Mouse (Mus musculus): ENCODE measurements around the gene Gm49378. TPM values are rescaled to one million over a fixed set of nuclear protein-coding genes. Genes with fewer than 3 reads are reported as not detected.

Gm49378 gene
- 0.56 and 1.4 TPM in 2 replicates for polyA plus RNA-seq (2015; fragmentation: Nextera tagmentation; extraction: Ambion mirVana)

DNA sequence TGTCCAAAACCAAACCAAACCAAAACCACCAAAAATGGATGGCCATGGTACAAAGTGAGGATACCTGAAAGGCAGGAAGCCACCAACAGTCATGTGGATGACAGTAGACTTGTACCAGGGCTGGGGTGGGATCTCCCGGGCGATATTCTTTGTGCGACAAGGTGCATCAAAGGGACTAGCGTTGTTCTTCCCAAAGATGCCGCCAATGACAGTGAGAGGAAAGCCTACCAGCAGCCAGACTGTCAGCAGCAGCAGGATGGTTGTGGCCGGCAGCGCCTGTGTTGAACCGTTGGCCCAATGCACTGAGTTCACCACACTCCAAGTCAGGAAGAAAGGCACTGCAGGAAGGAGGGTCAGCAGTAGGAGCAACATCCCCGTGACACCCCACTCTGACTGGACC is at the start of gene Gm49378:
Gene Gm49378, minus strand, starts transcription at position 101 of the 400 bp plus-strand sequence.

DNA sequence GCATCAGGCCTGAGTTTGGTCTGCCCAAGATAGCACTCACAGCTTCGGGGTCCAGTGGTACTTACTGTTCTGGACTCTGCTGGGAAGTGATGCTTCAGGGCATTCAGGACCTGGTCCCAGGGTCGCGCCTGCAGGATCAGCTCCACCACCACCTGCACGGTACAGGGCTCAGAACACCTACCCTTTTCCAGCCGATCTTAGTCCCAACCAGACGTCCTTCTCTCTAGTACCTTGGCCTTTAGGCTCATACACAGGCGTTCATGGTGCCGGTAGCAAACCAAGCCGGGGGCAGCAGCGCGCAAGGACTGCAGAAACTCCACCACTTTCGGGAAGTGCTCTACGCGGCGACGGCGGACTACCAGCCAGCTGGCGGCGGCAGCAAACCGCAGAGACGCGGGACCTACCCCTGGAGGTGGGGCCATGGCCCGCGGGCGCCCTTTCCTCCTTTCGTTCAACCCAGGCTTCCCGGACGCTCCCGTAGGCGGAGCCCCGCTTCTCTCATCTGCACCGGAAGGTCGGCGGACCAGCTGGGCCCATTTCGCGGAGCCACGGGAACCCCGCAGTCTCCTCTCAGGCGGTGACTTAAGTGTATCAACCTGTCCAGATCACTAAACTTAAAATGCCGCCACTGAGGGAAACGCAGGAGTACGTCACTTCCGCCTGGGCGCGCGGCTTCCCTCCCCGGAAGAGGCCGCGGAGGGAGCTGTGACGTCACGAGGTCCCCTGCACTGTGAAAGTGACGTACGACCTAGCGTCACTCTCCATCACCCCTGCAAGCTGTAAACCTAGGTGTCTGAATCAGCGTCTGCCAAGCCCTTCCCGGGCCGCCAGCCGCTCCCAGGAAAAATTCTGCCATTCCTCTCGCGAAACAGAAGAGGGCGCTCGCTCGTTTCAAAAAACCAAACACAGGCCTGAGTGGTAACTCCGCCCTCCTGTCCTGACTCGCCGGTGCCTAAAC is 43.7 kb upstream of the Gm49378 start, which contains the start of gene Tinf2:
Gene Tinf2, minus strand, starts transcription at position 661 of the 958 bp plus-strand sequence.

DNA sequence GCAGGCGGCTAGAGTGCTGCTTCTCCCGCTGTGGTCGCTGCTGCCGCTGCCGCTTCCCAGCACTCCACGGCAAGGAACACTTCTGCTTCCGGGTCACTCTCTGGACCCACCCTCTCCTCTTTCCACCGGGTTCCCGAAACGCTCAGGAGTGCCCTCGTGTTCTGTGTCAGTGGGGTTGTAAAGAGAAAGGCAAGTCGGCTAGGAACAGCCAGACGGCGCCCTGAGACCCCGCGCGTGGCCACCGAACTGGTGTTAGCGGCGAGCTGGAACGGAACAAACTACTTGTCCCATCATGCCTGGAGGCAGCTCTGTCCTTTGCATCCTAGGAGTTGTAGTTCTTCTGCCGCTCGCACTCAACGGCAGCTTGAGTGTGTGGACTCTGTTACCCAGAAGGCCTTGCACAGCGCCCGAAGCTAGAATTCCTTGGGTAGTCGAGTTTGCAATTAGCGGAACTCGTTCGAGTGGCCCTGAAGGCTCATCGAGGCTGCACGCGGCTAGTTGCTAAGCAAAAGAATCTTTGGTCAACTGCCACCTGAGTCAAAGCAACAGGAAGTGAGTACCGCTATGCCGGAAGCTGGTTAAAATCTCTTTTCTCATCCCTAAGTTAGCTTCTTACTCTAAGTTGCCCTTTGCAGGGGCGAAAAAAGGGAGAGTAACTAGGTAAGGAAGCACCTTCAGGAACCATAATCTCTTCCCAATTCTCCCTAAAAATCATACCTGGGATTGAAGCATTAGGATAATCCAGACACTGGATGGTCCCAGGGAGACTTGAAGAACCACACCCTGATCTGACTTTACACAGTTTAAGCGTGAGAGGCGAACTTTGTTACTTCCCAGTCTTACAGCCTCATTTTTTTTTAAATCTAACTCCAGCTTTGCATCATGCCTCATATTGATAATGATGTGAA is 34.4 kb upstream of the Gm49378 start, which contains the start of the genes Gmpr2 and Nedd8:
Gene Gmpr2, plus strand, starts transcription at position 109 of the 908 bp plus-strand sequence.
Gene Nedd8, minus strand, starts transcription at position 292 of the 908 bp plus-strand sequence.

DNA sequence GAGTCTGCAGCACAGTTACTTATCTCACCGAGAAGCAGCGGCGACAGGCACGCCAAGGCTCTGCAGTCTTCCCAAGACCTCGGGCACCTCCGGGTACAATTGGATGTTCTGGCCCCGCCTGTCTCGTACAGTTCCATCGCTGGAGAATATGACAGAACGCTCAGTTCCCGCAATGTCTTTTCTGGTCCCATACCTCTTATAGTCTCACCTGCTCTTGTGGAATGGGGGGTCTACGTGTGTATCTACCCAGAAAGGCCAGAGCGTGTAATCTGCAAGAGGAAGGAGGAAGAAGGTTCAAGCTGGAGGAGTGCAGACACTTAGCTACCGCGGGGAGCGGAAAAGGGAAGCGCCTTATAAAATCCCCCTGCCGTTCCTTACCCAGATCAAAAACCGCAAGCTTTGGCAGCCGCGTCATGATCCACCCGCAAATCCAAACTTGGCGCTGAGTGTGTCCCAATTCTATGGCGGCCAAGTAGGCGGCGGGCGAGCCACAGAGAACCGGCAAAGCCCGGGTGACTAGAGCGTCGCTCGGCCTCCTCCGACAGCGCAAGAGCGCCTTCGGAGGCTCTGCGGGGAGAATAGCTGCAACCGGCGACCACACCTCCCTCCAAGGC is 22.4 kb upstream of the Gm49378 start, which contains the start of gene Mdp1:
Gene Mdp1, minus strand, starts transcription at position 549 of the 614 bp plus-strand sequence.

DNA sequence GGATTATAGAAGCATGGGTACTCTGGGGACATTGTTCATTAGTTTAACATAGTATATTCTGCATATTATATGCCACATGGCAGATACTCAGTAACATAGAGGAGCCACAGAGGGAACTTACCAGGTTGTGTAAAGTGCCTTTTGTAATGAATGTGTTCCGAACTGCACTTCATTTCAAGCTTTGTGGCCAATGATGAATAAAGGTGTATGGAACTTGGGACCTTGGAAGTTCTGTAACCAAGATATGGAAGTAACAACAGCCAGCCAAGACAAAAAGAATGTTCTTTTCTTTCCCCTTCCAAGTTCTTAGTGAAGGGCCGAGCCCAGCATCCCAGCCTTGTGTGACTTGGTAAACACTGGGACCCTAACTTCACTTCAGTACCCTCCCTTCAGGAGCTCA is 12.2 kb upstream of the Gm49378 start, which contains the start of gene Tssk4:
Gene Tssk4, plus strand, starts transcription at position 301 of the 400 bp plus-strand sequence.

DNA sequence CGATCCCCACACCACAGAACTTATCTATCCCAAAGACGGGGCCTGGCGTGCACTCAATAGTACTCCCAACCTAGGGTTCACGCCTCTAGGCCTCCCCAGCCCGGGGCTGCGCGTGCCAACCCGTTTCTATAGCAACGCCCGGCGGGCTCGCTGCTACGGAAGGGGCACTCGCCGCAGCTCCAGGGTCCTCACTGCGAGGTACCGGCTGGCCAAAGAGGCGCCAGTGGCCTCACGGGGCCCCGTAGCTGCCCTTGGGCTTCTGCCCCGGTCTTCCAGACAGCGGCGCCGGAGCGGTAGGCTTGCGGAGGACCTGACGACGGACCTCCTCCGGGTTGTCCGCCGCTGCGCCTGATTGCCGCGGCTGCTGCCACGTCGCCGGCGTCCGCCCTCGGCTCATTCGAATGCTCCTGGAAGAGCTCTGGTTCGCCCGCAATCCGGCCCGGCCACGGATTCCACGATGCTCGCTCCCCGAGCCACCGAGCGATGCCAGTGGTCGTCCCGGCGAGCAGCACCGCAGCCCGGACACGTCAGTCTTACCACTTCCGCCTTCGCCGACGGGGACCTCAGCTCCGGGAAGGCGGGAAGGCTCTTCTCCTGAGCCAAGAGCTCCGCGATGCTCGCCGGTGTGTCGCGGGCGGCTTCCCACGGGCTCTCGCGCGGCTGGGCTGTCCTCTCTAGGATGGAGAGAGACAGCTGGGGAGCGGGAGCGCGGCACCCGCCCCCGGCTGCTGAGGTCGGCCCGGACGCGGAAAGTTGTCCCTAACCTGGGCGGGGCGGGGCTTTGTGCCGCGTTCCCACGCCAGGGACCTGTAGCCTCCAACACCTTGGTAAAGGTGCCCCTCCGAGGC is 5.6 kb upstream of the Gm49378 start, which contains the start of gene Tm9sf1:
Gene Tm9sf1, minus strand, starts transcription at position 747 of the 848 bp plus-strand sequence.

DNA sequence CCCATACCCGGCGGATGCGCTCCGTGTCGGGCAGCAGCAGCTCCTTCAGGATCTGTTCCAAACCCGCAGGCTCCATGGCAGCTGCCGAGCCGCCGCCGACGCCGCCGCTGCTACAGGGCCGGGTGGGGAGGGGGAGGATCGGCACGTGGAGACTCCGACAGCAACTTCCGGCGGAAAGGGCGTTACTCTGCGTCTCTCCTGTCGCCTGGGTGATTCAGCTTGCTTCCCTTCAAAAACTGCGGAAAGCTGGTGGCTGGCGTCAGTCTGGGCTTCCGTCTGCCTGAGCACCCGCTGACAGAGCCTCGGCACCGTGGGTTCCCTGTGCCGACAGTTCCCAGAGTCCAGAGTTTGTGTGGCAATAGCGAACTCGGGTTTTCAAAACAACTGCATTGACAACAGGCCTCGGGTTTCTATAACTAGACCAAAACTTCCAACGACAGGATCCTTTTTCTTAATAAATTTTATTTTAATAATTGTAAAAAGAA is 2.1 kb downstream of the Gm49378 start, which contains the start of gene Ipo4:
Gene Ipo4, minus strand, starts transcription at position 435 of the 485 bp plus-strand sequence.

DNA sequence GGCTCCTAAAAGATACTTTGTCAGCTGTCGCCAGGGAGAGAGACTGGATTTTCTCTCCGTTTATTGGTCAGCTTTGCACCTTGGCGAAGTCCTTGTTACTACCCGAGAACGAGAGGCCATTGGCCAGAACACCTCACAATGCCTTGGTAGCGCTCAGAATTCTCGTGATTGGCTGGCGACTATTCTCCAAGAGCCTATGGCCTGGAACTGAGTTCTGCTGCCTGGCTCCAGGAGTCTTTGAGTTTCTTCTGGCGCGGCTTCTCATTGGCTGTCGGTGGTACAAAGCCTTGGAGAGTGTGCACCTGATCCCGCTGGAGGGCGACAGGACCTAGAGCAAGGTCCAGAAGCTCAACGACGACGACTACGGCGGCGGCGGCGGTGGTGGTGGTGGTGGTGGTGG is 19.9 kb downstream of the Gm49378 start, which contains the start of gene Rec8:
Gene Rec8, plus strand, starts transcription at position 216 of the 400 bp plus-strand sequence.

DNA sequence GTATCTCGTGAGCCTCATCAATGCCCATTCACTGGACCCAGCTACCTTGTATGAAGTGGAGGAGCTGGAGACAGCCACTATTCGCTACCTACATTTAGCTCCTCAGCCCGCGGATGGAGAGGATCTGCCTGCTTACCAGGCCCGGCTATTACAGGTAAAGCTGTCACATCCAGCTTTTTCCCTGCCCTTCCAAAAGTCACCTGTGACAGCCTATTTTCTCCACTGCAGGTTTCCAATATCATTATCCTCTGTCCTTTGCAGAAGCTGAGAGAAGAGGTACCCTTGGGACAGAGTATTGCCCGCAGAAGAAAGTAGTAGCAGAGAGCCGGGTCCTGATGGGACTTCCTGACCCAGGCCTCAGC is 34.4 kb downstream of the Gm49378 start, which contains the start of gene Irf9:
Gene Irf9, plus strand, starts transcription at position 301 of the 362 bp plus-strand sequence.

DNA sequence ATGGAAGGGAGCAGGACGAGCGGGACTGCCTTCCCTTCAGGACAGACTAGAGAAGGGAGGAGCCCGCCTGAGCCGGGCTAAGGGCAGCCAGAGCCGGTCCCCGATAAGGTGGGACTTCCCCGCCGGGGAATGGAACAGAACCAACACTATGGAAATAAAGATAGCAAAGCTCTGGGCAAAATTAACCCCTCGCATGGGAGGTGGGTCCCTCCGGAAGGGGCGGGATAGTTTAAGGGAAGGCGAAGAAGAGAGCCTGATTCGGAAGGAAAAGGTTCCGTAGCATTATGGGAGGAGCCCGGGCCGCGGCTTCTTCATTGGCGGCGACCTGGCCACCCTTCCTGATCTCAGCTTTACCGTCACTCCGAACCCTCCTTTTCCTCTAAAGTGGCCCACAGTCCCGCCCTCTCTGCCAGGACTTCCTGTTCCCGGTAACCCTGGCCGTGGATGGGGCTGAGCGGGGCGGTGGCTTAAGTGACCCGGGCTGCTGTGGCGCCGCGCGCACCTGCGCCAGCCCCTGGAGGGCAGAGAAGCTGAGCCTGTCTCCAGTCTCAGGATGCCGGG is 46.3 kb downstream of the Gm49378 start, which contains the start of gene Rnf31:
Gene Rnf31, plus strand, starts transcription at position 378 of the 561 bp plus-strand sequence.

DNA sequence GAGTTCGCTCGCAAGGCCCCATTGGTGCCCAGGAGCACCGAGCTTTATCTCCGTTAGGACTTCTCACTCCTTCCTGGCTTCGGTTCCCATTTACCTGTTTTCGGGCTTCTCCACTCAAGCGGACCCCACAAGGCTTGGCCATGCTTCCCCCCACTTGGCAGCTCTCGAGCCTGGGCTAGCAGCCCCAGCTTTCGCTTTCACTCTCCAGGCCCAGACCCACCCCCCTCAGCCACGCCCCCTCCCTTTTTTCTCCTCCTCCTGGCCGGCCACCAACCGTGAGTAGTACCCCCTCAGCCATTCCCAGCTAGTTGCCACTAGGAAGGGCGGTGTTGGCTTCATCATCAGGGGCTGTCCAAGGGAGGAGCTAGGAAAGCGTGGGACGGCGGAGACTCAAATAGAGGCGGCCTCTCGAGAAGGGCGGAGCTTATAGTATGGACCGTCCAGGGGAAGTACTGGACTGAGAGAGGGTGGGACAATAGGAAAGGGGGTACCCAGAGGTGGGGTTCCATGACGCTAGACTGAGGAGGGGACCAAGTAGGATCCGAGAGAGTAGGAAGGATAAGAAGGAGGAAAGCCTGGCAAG is 46.9 kb downstream of the Gm49378 start, which contains the start of gene Psme2:
Gene Psme2, minus strand, starts transcription at position 366 of the 583 bp plus-strand sequence.

DNA sequence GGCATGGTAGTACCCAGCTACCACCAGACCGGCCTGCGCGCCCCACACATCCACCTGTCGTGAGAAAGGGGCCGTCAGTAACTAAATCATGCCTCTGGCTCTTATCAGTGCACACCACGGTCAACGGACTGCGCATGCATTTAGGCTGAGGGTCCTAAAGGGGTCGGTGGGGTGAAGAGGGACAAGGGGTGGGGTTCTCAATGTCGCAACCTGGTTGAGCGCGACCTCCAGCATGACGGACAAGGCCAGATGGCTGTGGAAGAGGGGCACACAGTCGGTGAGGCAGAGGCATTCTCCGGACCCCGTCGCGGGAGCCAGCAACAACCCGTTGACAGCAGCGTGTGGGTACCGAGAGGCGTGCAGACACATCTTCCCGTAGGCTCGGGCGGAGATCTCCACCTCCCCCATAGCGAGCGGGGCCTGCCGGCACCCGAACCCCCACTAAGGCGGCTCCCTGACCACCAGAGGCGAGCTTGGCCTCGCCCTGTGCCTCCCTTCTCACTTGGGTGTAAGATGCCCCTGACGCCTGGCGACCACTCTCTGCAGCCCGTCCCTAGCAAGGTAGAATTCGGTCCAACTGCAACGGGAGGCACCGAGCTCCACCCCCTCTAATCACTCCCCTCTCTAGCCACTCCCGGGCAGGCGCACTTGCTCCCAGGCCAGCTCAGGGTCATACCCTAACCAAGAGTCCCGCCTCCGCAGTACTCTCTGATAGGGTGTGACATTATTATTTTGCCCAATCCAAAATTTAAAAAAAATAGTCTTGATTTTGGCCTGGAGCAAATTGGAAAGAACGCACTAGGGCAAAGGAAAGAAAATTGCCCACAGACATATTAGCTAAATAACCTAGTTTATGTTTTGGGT is 52.8 kb downstream of the Gm49378 start, which contains the start of gene Emc9:
Gene Emc9, minus strand, starts transcription at position 601 of the 864 bp plus-strand sequence.

Other genes with a start within 250 kb of the Gm49378 start
- gene Dhrs4, start 159.1 kb downstream of the Gm49378 start, polyA plus RNA-seq (2015; fragmentation: Nextera tagmentation; extraction: Ambion mirVana) = 52.0 and 53.1 TPM in 2 replicates
- 0.22 and 0.35 TPM in 2 replicates for gene Carmil3, start 147.2 kb downstream of the Gm49378 start, polyA plus RNA-seq (2015; fragmentation: Nextera tagmentation; extraction: Ambion mirVana)
- gene Cpne6, start 127.5 kb downstream of the Gm49378 start, polyA plus RNA-seq (2015; fragmentation: Nextera tagmentation; extraction: Ambion mirVana) = 1.8 and 1.9 TPM in 2 replicates
- not detected in 2 replicates for gene Nrl, start 112.9 kb downstream of the Gm49378 start, polyA plus RNA-seq (2015; fragmentation: Nextera tagmentation; extraction: Ambion mirVana)
- 41.2 and 47.1 TPM in 2 replicates for gene Pck2, start 97.6 kb downstream of the Gm49378 start, polyA plus RNA-seq (2015; fragmentation: Nextera tagmentation; extraction: Ambion mirVana)
- gene Dcaf11, start 77.9 kb downstream of the Gm49378 start, polyA plus RNA-seq (2015; fragmentation: Nextera tagmentation; extraction: Ambion mirVana) = 55.6 and 63.3 TPM in 2 replicates
- gene A730061H03Rik, start 77.5 kb downstream of the Gm49378 start, polyA plus RNA-seq (2015; fragmentation: Nextera tagmentation; extraction: Ambion mirVana) = 0.51 and 1.1 TPM in 2 replicates
- 0.26 TPM in 1 of 2 replicates, not detected in the other for gene Fitm1, start 62.3 kb downstream of the Gm49378 start, polyA plus RNA-seq (2015; fragmentation: Nextera tagmentation; extraction: Ambion mirVana)
- gene Psme1, start 59.8 kb downstream of the Gm49378 start, polyA plus RNA-seq (2015; fragmentation: Nextera tagmentation; extraction: Ambion mirVana) = 104 and 112 TPM in 2 replicates
- 6.7 and 6.8 TPM in 2 replicates for gene Emc9, start 52.6 kb downstream of the Gm49378 start, polyA plus RNA-seq (2015; fragmentation: Nextera tagmentation; extraction: Ambion mirVana)
- gene Psme2, start 46.8 kb downstream of the Gm49378 start, polyA plus RNA-seq (2015; fragmentation: Nextera tagmentation; extraction: Ambion mirVana) = 218 and 249 TPM in 2 replicates
- gene Rnf31, start 46.2 kb downstream of the Gm49378 start, polyA plus RNA-seq (2015; fragmentation: Nextera tagmentation; extraction: Ambion mirVana) = 11.0 and 13.6 TPM in 2 replicates
- 17.2 and 21.2 TPM in 2 replicates for gene Irf9, start 34.3 kb downstream of the Gm49378 start, polyA plus RNA-seq (2015; fragmentation: Nextera tagmentation; extraction: Ambion mirVana)
- gene Rec8, start 19.9 kb downstream of the Gm49378 start, polyA plus RNA-seq (2015; fragmentation: Nextera tagmentation; extraction: Ambion mirVana) = 1.3 and 1.9 TPM in 2 replicates
- 60.2 and 63.0 TPM in 2 replicates for gene Ipo4, start 1.9 kb downstream of the Gm49378 start, polyA plus RNA-seq (2015; fragmentation: Nextera tagmentation; extraction: Ambion mirVana)
- 68.6 and 69.9 TPM in 2 replicates for gene Tm9sf1, start 5.9 kb upstream of the Gm49378 start, polyA plus RNA-seq (2015; fragmentation: Nextera tagmentation; extraction: Ambion mirVana)
- 0.26 and 0.35 TPM in 2 replicates for gene Tssk4, start 12.3 kb upstream of the Gm49378 start, polyA plus RNA-seq (2015; fragmentation: Nextera tagmentation; extraction: Ambion mirVana)
- gene Mdp1, start 22.6 kb upstream of the Gm49378 start, polyA plus RNA-seq (2015; fragmentation: Nextera tagmentation; extraction: Ambion mirVana) = 35.8 and 39.5 TPM in 2 replicates
- 32.0 and 33.0 TPM in 2 replicates for gene Gmpr2, start 34.0 kb upstream of the Gm49378 start, polyA plus RNA-seq (2015; fragmentation: Nextera tagmentation; extraction: Ambion mirVana)
- gene Nedd8, start 34.2 kb upstream of the Gm49378 start, polyA plus RNA-seq (2015; fragmentation: Nextera tagmentation; extraction: Ambion mirVana) = 388 and 415 TPM in 2 replicates
- 13.9 and 15.5 TPM in 2 replicates for gene Tinf2, start 43.9 kb upstream of the Gm49378 start, polyA plus RNA-seq (2015; fragmentation: Nextera tagmentation; extraction: Ambion mirVana)
- 7.4 and 9.2 TPM in 2 replicates for gene Tgm1, start 76.0 kb upstream of the Gm49378 start, polyA plus RNA-seq (2015; fragmentation: Nextera tagmentation; extraction: Ambion mirVana)
- 17.3 and 20.5 TPM in 2 replicates for gene Rabggta, start 84.4 kb upstream of the Gm49378 start, polyA plus RNA-seq (2015; fragmentation: Nextera tagmentation; extraction: Ambion mirVana)
- 60.6 and 62.9 TPM in 2 replicates for gene Dhrs1, start 107.8 kb upstream of the Gm49378 start, polyA plus RNA-seq (2015; fragmentation: Nextera tagmentation; extraction: Ambion mirVana)
- 18.6 TPM in 2 replicates for gene Nop9, start 107.8 kb upstream of the Gm49378 start, polyA plus RNA-seq (2015; fragmentation: Nextera tagmentation; extraction: Ambion mirVana)
- 0.13 and 0.18 TPM in 2 replicates for gene Cideb, start 120.6 kb upstream of the Gm49378 start, polyA plus RNA-seq (2015; fragmentation: Nextera tagmentation; extraction: Ambion mirVana)
- gene Ltb4r2, start 123.5 kb upstream of the Gm49378 start, polyA plus RNA-seq (2015; fragmentation: Nextera tagmentation; extraction: Ambion mirVana) = 0.29 and 0.39 TPM in 2 replicates
- 0.76 and 6.9 TPM in 2 replicates for gene Ltb4r1, start 128.1 kb upstream of the Gm49378 start, polyA plus RNA-seq (2015; fragmentation: Nextera tagmentation; extraction: Ambion mirVana)
- gene Adcy4, start 146.2 kb upstream of the Gm49378 start, polyA plus RNA-seq (2015; fragmentation: Nextera tagmentation; extraction: Ambion mirVana) = 2.3 and 2.7 TPM in 2 replicates
- gene Ripk3, start 151.0 kb upstream of the Gm49378 start, polyA plus RNA-seq (2015; fragmentation: Nextera tagmentation; extraction: Ambion mirVana) = 19.1 and 19.2 TPM in 2 replicates
- gene Nfatc4, start 185.2 kb upstream of the Gm49378 start, polyA plus RNA-seq (2015; fragmentation: Nextera tagmentation; extraction: Ambion mirVana) = 22.3 and 22.5 TPM in 2 replicates
- 6.4 and 7.6 TPM in 2 replicates for gene Nynrin, start 216.1 kb upstream of the Gm49378 start, polyA plus RNA-seq (2015; fragmentation: Nextera tagmentation; extraction: Ambion mirVana)
- 0.18 and 0.21 TPM in 2 replicates for gene Cbln3, start 246.5 kb upstream of the Gm49378 start, polyA plus RNA-seq (2015; fragmentation: Nextera tagmentation; extraction: Ambion mirVana)
- gene Khnyn, start 247.1 kb upstream of the Gm49378 start, polyA plus RNA-seq (2015; fragmentation: Nextera tagmentation; extraction: Ambion mirVana) = 8.4 and 9.2 TPM in 2 replicates